Mouse (Mus musculus) gastrocnemius, postnatal 4 days (tissue): Measurements from ENCODE around the gene Rps15. TPM values are rescaled to one million over a fixed set of nuclear protein-coding genes. Genes with fewer than 3 reads are reported as not detected.
"Not testable (repeated sequence)": the region's sequence is repeated elsewhere in the genome, so short reads cannot be mapped to it uniquely, and the experiment has no call there.

Experiments
- DNase-seq, 2 experiments: peaks; one replicate each; pipeline ENCODE4 v3.0.0; 2021 to 2022; ENCODE audit warnings: low spot score in 2 of 2, mixed read lengths in 2 of 2
- long read RNA-seq, 2 experiments: library from polyadenylated mRNA; stranded (forward); transcript quantifications; one replicate each; pipeline ENCODE4 v2.0.0; 2021
- total RNA-seq, 2 experiments: library from RNA; stranded (reverse); gene quantifications; 2 replicates each; pipeline ENCODE4 v1.2.3; 2021

Rps15 gene
- 1,000 to 10,000 TPM; 1,165 to 1,300 TPM for total RNA-seq
- long read RNA-seq, experiment 1, transcript Rps15-202 (4 exons, 500 nt): major isoform, 126 of 148 reads
- long read RNA-seq, experiment 1, partial matches to known transcripts: 9 of 148 reads
- long read RNA-seq, experiment 1, other reads (novel, unspliced or antisense): 9 of 148 reads
- long read RNA-seq, experiment 2, transcript Rps15-202 (4 exons, 500 nt): major isoform, 151 of 191 reads
- long read RNA-seq, experiment 2, transcript Rps15-201 (3 exons, 572 nt): minor isoform, 11 of 191 reads
- long read RNA-seq, experiment 2, partial matches to known transcripts: 21 of 191 reads
- long read RNA-seq, experiment 2, other reads (novel, unspliced or antisense): 8 of 191 reads

DNA sequence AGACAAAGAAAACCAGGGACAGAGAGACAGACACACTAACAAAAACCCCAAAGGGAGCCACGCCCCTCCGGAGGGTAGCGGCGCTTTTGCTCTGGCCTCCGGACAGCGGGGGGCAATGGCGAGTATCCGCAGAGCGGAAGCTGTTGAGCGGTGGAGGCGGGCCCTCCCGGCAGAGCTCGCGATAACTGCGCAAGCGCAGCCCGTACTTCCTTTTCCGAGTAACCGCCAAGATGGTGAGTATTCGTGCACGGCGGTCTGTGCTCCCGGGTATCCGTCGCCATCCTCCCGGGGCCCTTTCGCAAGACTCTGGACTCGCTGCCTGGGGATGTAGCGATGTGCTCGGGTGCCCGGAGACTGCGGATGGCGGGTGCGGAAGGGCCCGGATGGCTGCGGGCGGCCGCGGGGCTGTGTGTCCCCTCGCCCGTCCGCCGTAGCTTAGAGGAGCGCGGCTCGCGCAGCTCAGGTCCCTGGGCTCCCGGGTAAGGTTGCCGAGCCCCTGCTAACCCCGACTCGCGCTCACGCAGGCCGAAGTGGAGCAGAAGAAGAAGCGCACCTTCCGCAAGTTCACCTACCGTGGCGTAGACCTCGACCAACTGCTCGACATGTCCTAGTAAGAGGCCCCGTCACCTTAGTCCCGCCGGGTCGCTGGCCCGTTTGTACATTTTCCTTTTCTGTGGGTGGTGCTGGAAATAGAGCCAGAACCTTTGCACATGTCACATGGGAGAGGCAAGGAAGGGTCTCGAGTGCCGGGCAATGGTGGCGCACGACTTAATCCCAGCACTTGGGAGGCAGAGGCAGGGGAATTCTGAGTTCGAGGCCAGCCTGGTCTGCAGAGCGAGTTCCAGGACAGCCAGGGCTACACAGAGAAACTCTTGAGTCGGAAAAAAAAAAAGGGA, at the start of gene Rps15:
Rps15 (plus strand) TSS at position 203 of the 896 bp plus-strand sequence.
- peak; percentile 93 to 96 for DNase-seq

GRCm38 (mm10) chr10:80242607-80243006, 49.6 kb upstream of the Rps15 start:
- DNase-seq: no peak

DNA sequence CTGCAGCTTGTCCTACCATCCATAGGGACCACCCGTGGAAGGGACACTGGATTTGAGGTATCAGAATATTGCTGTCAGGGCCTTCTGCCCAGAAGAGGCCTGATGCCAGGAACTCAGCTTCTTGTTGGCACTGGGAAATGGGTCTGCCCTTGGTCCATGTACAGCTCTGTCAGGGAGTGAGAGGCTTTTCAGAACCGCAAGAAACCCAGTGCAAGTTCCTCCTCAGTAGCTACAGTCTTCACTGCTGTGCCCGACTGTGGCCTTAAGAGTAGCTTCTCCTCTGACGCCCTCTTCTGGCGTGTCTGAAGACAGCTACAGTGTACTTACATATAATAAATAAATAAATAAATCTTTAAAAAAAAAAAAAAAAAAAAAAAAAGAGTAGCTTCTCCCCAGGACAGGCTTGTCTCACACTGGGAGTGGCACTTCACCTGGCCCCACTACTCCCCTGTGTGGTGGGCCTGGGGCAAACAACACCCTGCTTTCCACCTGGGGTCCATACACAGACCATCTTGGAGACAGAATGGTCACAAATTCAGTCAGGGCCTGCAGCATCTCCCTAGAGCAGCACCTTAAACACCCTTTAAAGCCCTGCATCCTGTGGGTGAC, 47.4 kb upstream of the Rps15 start:
- no peak for DNase-seq

GRCm38 (mm10) chr10:80245600-80245999, 46.7 kb upstream of the Rps15 start:
- DNase-seq: peak; percentile 64 to 80

DNA sequence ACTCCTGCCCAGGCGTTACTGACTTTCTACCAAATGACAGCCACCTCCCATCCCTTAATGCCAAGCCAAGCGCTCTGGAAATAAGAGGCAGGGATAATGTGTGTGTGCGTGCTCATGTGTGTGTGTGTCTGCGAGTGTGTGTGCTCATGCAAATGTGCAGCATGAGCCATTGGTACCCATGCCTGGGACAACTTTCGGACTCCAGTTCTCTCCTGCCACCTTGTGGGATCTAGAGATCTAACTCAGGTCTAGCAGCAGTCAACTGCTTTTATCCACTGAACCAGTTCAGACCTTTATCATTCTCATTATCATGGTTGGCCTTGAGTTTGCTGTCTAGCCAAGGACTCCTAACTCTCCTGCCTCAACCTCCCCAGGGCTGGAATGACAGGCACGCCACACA, 44.4 kb upstream of the Rps15 start:
- DNase-seq: no peak

- not testable (repeated sequence) for DNase-seq
These were observed 43.8 kb upstream of the Rps15 start for GRCm38 (mm10) chr10:80248437-80248836.

GRCm38 (mm10) chr10:80248971-80249640, 43.1 kb upstream of the Rps15 start, which contains the start of gene Ndufs7:
Ndufs7 (plus strand) TSS chr10:80249121.
- DNase-seq: peak; percentile 85 to 91

- no peak for DNase-seq
These were observed 42.2 kb upstream of the Rps15 start for GRCm38 (mm10) chr10:80250059-80250458.

GRCm38 (mm10) chr10:80250573-80250972, 41.7 kb upstream of the Rps15 start:
- no peak for DNase-seq

DNA sequence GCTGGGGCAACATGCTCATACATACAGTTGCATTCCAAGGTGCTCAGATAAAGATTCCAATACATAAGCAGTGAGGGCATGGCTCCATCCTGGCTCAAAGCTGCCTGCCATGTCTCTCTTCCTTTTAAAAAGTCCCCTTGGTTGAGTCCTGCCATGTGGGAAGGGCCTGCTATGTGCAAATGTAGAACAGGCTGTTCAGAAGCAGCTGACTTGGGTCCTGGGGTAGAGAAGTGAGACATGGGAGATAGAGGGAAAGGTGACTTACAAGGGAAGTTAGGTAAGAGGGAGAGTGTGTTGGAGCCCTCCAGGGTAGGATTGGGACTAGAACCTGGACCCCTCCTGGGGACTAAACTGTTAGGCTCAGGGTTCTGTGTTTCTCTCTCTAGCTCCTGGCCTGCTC, 40.2 kb upstream of the Rps15 start:
- DNase-seq: no peak

GRCm38 (mm10) chr10:80252493-80253274, 39.6 kb upstream of the Rps15 start:
- no peak for DNase-seq

- DNase-seq: no peak
These were observed 38.7 kb upstream of the Rps15 start for GRCm38 (mm10) chr10:80253551-80253950.

DNA sequence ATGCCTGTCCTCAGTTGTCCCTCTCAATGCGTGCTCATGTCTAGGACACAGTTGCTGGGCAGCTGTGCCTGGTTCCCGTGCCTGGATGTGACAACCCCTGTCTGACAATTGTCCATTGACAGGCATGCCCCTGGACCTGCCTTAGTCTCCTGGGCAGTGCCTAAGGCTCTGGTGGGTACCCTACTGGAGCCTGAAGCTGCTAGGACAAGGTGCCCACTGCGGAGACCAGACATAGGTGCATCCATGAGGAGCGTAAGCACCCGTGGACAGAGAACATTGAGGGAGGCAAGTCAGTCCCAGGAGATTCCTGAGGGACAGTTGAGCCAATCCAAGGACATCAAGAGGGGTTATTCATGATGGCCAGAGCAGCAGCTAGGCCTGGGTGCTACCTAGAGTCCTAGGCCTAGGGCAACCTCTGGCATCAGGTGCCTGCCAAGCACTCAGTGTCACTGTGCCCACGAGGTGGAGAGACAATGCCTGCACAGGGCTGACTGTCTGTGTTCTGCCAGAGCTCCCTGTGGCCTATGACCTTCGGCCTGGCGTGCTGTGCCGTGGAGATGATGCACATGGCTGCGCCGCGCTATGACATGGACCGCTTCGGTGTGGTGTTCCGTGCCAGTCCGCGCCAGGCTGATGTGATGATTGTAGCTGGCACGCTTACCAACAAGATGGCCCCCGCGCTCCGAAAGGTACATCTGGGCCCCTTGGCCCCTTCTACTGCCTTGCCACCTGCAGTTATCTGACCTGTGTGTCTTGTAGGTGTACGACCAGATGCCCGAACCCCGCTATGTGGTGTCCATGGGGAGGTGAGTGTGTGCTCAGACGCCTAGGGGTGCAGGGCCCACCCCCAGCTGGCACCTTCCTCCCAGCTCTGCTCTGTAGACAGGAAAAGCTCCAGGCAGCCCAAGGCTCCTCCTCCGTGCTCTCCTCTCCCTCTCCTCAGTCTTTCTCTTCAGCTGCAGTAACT, 37.6 kb upstream of the Rps15 start:
- DNase-seq: no peak

GRCm38 (mm10) chr10:80255881-80256535, 36.2 kb upstream of the Rps15 start:
- DNase-seq: peak in 1 of 2 experiments; percentile 55

DNA sequence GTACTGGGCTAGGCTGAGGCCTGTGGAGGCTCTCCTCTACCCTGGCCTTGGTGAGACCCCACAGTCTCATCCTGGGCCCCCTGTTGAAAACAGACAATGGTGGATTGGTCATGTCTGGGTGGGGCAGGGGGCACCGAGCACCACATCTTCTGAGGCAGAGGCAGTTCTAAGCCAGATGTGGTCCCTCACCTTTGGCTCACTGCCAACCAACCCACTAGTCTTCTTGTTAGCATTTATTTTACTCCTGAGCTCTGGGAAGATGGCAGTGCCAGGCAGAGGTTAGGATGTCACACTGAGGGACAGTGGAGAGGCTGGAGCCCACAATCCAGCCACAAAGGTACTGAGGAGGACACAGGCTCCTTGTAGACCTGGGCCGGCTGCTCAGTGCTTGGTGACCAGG, 34.3 kb upstream of the Rps15 start:
- DNase-seq: no peak

- no peak for DNase-seq
These were observed 33.3 kb upstream of the Rps15 start for GRCm38 (mm10) chr10:80258752-80259462.

DNA sequence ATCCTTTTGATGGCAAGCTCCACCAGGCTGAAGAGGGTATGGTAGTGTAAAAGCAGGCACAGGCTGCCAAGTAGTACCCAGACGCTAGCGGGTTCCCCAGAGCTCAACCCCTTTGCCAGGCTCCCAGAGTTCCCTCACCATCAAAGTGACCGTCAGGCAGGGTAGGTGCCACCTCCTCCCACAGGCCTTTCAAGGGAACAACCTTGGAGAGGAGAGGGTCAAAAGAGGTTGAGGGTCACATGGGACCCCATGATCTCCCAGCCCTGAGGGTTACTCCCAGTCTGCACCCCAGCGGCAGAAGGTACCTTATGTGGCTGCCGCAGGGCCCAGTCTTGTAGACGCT, 32.8 kb upstream of the Rps15 start:
- no peak for DNase-seq
